Mouse (Mus musculus) kidney, embryonic 15.5 days (tissue): Measurements from ENCODE around the gene Vapb. TPM values are rescaled to one million over a fixed set of nuclear protein-coding genes. Genes with fewer than 3 reads are reported as not detected.

Source experiments
- ATAC-seq: fragments of 200-750 bp; cut with Nextera tagmentation; replicated peaks from 2 replicates; pipeline ENCODE4 v1.8.0; 2017; ENCODE audit warnings: moderate TSS enrichment; ENCODE audit not compliant: low FRiP score
- H3K27ac ChIP-seq: fragments of 300-500 bp; sonication (generic); 2 replicates; pipeline ENCODE4 v1.5.1; 2015; ENCODE audit warnings: mild to moderate bottlenecking, inconsistent platforms
- H3K27me3 ChIP-seq: fragments of 300-500 bp; sonication (generic); 2 replicates; pipeline ENCODE4 v1.6.1; 2015; ENCODE audit warnings: inconsistent platforms
- H3K36me3 ChIP-seq: fragments of 300-500 bp; sonication (generic); 2 replicates; pipeline ENCODE4 v1.6.1; 2015; ENCODE audit warnings: inconsistent platforms
- H3K4me1 ChIP-seq: fragments of 300-500 bp; sonication (generic); 2 replicates; pipeline ENCODE4 v1.6.1; 2015; ENCODE audit warnings: inconsistent platforms
- H3K4me2 ChIP-seq: fragments of 300-500 bp; sonication (generic); 2 replicates; pipeline ENCODE4 v1.6.1; 2015; ENCODE audit warnings: moderate library complexity, mild to moderate bottlenecking, inconsistent platforms
- H3K4me3 ChIP-seq: fragments of 300-500 bp; sonication (generic); replicated peaks from 2 replicates; pipeline ENCODE4 v1.5.1; 2015; ENCODE audit warnings: mild to moderate bottlenecking, inconsistent platforms
- H3K9ac ChIP-seq: fragments of 300-500 bp; sonication (generic); 2 replicates; pipeline ENCODE4 v1.6.1; 2015; ENCODE audit warnings: mild to moderate bottlenecking, inconsistent platforms
- H3K9me3 ChIP-seq: fragments of 300-500 bp; sonication (generic); replicated peaks from 2 replicates; pipeline ENCODE4 v1.6.1; 2016; ENCODE audit warnings: inconsistent platforms
- WGBS: fragments of 180-500 bp; shearing (Covaris S2); methylation state at CpG from one replicate; pipeline ENCODE4 v1.1.7; 2015; ENCODE audit warnings: mixed read lengths; 5-methylcytosine and 5-hydroxymethylcytosine counted together
- polyA plus RNA-seq: library from polyadenylated mRNA; unstranded; fragments of >200 nt; fragmentation: Nextera tagmentation; extraction: Ambion mirVana; gene quantifications from 2 replicates; pipeline ENCODE4 v1.2.1, GENCODE M21; 2015

The Vapb gene
- polyA plus RNA-seq, 1 experiment from 2014 or later = 14.0 TPM

GRCm38 (mm10) chr2:173796674-173796963 lies 59.3 kb downstream of the Vapb start:
- Histone ChIP-seq H3K4me3 (no peak overlapping the region), H3K4me1 (peaks cover 52% of the 10 kb centered on the region), H3K9me3 (no peaks in the 10 kb centered on the region), H3K4me2 (no peak overlapping the region), H3K27ac (no peak overlapping the region), H3K9ac (no peak overlapping the region), H3K36me3 (no peaks in the 10 kb centered on the region), H3K27me3 (no peaks in the 10 kb centered on the region)
- WGBS = 49% methylated on average over 4 of the region's 4 CpGs
- no peak for ATAC-seq

GRCm38 (mm10) chr2:173799513-173799912 lies 62.2 kb downstream of the Vapb start:
- no peaks in the 10 kb centered on the region for H3K9me3 ChIP-seq
- no peaks in the 10 kb centered on the region for H3K36me3 ChIP-seq
- peaks cover 32% of the 10 kb centered on the region for H3K4me1 ChIP-seq
- no peaks in the 10 kb centered on the region for H3K27me3 ChIP-seq
- no peak overlapping the region for H3K4me2 ChIP-seq
- no peak overlapping the region for H3K9ac ChIP-seq
- no peak overlapping the region for H3K4me3 ChIP-seq
- no peak overlapping the region for H3K27ac ChIP-seq
- ATAC-seq = no peak
- whole genome bisulfite sequencing = 89% methylated on average over 1 of the region's 1 CpGs

DNA sequence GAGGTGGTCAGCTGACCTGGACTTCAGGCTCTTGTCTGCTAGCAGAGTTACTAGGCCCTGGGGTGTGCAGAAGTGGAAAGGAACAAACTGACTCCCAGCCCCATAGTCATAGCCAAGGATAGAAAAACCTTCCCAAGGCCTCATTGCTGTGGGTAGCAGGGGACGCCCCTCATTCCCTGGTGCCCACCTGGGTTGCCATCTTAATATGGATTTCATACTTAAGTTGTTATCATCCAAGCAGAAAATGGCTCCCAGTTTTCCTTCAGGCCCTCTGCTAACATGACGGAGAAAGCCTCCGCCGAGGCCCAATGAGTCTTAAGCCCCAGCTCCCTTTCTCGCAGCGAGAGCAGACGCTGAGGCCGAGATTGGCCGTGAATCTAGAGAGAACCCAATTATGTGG lies 63.3 kb downstream of the Vapb start:
- Histone ChIP-seq H3K9me3 (no peaks in the 10 kb centered on the region), H3K9ac (no peak overlapping the region), H3K36me3 (no peaks in the 10 kb centered on the region), H3K4me1 (peaks cover 22% of the 10 kb centered on the region), H3K4me2 (no peak overlapping the region), H3K27me3 (no peaks in the 10 kb centered on the region), H3K4me3 (no peak overlapping the region), H3K27ac (no peak overlapping the region)
- ATAC-seq = no peak
- 87% methylated on average over 9 of the region's 9 CpGs for WGBS

DNA sequence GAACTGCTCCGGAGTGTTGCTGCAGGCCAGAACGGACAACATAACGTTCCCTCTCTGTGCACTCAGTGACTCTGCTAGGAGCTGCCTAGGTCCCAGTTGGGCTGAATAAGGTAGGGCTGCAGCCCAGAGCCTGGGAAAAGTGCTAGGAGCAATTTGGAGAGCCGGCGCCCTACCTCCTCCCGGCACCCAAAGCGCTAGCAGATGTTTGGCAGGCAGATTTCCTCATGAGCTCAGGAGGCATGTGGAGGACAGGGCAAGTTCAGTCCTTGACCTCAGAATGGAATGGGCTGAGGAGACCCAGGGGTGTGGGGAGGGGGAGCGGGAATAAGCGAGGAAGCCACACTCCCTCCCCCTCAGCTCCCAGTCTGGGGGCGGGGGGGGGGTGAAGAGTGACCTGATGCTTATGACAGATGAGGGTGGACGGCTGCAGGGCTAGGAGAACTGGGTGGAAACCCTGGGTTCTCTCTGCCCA lies 64.1 kb downstream of the Vapb start:
- Histone ChIP-seq H3K4me1 (peaks cover 17% of the 10 kb centered on the region), H3K9me3 (no peaks in the 10 kb centered on the region), H3K27ac (peak overlapping the region; percentile 37; the same call in 1 of the 2 replicates), H3K4me3 (no peak overlapping the region), H3K4me2 (no peak overlapping the region), H3K36me3 (no peaks in the 10 kb centered on the region), H3K27me3 (no peaks in the 10 kb centered on the region), H3K9ac (no peak overlapping the region)
- 40% methylated on average over 11 of the region's 11 CpGs for WGBS
- ATAC-seq = peak; percentile 66

DNA sequence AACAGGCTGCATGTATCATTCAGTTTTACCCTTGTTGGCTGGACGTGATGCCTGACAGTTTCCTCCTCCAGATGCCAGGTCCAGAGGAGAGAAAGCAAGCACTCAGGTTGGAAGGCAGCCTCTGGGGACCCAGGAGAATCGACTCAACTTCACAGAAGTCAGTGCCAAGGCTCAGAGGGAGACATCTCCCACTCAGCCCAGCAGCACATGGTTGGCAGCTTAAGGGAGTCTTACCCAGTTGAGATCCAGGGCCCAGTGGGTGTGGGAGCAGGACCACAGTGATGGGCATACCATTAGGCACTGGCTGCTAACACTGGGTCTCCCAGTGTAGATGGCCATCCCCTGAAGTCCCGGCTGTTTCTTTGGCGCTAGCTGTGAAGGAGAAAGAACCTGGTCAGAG lies 64.9 kb downstream of the Vapb start:
- Histone ChIP-seq H3K27ac (no peak overlapping the region), H3K27me3 (no peaks in the 10 kb centered on the region), H3K4me1 (peaks cover 13% of the 10 kb centered on the region), H3K9me3 (no peaks in the 10 kb centered on the region), H3K4me2 (no peak overlapping the region), H3K9ac (no peak overlapping the region), H3K36me3 (no peaks in the 10 kb centered on the region), H3K4me3 (no peak overlapping the region)
- 69% methylated on average over 4 of the region's 4 CpGs for WGBS
- ATAC-seq = no peak

DNA sequence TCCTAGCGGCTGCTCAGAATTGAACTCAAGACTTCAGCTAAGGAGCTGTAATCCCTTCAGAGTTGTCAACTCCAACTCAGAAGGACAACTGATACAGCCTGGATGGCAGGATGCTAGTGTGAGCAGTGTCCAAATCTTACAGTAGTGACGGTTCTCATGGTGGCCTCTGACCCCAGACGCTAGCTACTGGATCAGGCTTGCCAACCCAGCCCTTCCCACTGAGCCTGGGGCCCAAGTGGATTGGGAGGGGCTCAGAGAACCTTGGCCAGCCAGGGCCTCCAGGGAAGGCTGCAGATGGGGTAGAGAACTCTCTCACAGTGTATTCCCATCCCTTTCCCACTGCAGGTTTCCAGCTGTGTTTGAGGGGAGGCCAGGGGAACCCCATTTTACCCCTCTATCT lies 65.6 kb downstream of the Vapb start:
- H3K27me3 ChIP-seq = no peaks in the 10 kb centered on the region
- H3K4me1 ChIP-seq = peaks cover 13% of the 10 kb centered on the region
- H3K9ac ChIP-seq = no peak overlapping the region
- 81% methylated on average over 3 of the region's 3 CpGs for WGBS
- no peak overlapping the region for H3K4me3 ChIP-seq
- no peaks in the 10 kb centered on the region for H3K36me3 ChIP-seq
- no peaks in the 10 kb centered on the region for H3K9me3 ChIP-seq
- H3K4me2 ChIP-seq = no peak overlapping the region
- no peak overlapping the region for H3K27ac ChIP-seq
- no peak for ATAC-seq

GRCm38 (mm10) chr2:173803827-173804226 lies 66.5 kb downstream of the Vapb start:
- Histone ChIP-seq H3K4me3 (no peak overlapping the region), H3K27ac (no peak overlapping the region), H3K9ac (no peak overlapping the region), H3K36me3 (no peaks in the 10 kb centered on the region), H3K27me3 (no peaks in the 10 kb centered on the region), H3K4me2 (no peak overlapping the region), H3K9me3 (no peaks in the 10 kb centered on the region), H3K4me1 (peaks cover 13% of the 10 kb centered on the region)
- 94% methylated on average over 11 of the region's 11 CpGs for WGBS
- ATAC-seq = no peak

GRCm38 (mm10) chr2:173806621-173807020 lies 69.3 kb downstream of the Vapb start:
- Histone ChIP-seq H3K9ac (no peak overlapping the region), H3K27ac (no peak overlapping the region), H3K36me3 (no peaks in the 10 kb centered on the region), H3K4me1 (peaks cover 15% of the 10 kb centered on the region), H3K9me3 (no peaks in the 10 kb centered on the region), H3K4me3 (no peak overlapping the region), H3K4me2 (no peak overlapping the region), H3K27me3 (no peaks in the 10 kb centered on the region)
- WGBS = 66% methylated on average over 7 of the region's 7 CpGs
- ATAC-seq = no peak

DNA sequence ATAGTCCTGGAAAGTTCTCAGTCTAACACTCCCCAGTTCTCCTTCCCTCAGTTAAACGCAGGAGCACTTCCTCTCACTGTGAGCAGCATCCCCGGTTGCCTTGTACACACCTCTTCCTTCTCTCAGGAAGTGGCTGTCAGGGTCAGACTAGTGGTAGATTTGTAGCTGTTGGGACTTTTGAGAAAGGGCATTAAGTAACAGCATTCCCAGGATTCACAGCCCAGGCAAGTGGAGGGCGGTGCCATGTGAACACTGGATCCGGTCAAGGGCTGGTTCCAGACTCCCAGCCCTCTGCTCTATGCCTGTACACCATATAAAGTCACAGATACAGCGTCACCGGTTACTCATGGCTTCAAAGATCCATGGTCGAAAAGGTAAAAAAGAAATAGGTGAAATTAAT lies 71.6 kb downstream of the Vapb start:
- Histone ChIP-seq H3K27me3 (no peaks in the 10 kb centered on the region), H3K27ac (no peak overlapping the region), H3K4me2 (no peak overlapping the region), H3K9me3 (no peaks in the 10 kb centered on the region), H3K4me3 (no peak overlapping the region), H3K36me3 (no peaks in the 10 kb centered on the region), H3K9ac (no peak overlapping the region), H3K4me1 (peaks cover 8% of the 10 kb centered on the region)
- 69% methylated on average over 7 of the region's 7 CpGs for WGBS
- ATAC-seq = no peak

- H3K4me3 ChIP-seq = no peak overlapping the region
- WGBS = 69% methylated on average over 15 of the region's 15 CpGs
- peaks cover 8% of the 10 kb centered on the region for H3K4me1 ChIP-seq
- no peak overlapping the region for H3K4me2 ChIP-seq
- no peak for ATAC-seq
- H3K27ac ChIP-seq = no peak overlapping the region
- H3K36me3 ChIP-seq = no peaks in the 10 kb centered on the region
- no peaks in the 10 kb centered on the region for H3K9me3 ChIP-seq
- H3K27me3 ChIP-seq = no peaks in the 10 kb centered on the region
- no peak overlapping the region for H3K9ac ChIP-seq
Observed at GRCm38 (mm10) chr2:173810036-173810850, 72.9 kb downstream of the Vapb start.

DNA sequence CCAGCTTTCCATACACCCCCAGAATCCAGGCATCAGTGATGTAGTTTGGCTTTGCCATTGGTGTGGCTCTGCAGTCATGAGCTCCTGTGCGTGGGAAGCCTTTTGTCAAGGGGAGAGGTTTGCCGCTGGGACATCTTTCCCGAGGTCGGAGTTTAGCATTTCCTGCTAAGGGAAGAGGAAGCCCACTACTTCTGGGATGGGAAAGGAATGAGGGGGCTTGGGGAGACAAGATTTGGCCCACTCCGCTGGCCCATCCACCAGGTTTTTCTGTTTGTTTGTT lies 73.5 kb downstream of the Vapb start:
- H3K36me3 ChIP-seq = no peaks in the 10 kb centered on the region
- no peak for ATAC-seq
- 74% methylated on average over 5 of the region's 5 CpGs for WGBS
- H3K9ac ChIP-seq = no peak overlapping the region
- peaks cover 8% of the 10 kb centered on the region for H3K4me1 ChIP-seq
- H3K4me3 ChIP-seq = no peak overlapping the region
- H3K9me3 ChIP-seq = no peaks in the 10 kb centered on the region
- no peak overlapping the region for H3K27ac ChIP-seq
- H3K27me3 ChIP-seq = no peaks in the 10 kb centered on the region
- H3K4me2 ChIP-seq = no peak overlapping the region

DNA sequence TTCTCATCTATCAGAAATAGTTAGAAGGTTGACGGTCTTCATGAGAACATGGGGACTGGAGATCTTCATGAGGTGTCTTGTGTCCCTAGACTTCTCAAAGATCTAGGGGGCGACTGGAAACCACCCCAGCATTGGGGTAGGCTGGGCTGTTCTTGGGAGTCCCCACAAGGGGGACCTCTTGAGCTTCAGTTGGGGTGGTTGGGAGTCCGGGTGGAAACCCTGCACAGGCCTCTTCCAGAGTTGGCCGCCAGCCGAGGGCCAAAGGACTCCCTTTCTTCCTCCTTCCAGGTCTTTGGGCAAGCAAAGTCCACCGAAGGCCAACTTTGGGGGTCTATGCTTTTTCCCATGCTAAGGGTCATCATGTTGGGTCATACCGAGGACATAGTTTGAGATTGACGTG lies 74.5 kb downstream of the Vapb start:
- Histone ChIP-seq H3K36me3 (no peaks in the 10 kb centered on the region; the same call in 1 of the 2 replicates), H3K4me2 (no peak overlapping the region), H3K9me3 (peaks cover 2% of the 10 kb centered on the region; the same call in 1 of the 2 replicates), H3K27me3 (no peaks in the 10 kb centered on the region), H3K4me1 (peaks cover 8% of the 10 kb centered on the region), H3K4me3 (no peak overlapping the region), H3K9ac (no peak overlapping the region), H3K27ac (no peak overlapping the region)
- 0 out of 2 replicates have a peak, but pooled peaks have one; percentile 12 for ATAC-seq
- WGBS = 81% methylated on average over 8 of the region's 8 CpGs

GRCm38 (mm10) chr2:173813071-173813470 lies 75.8 kb downstream of the Vapb start:
- H3K4me1 ChIP-seq = peaks cover 8% of the 10 kb centered on the region
- WGBS = 83% methylated on average over 5 of the region's 5 CpGs
- no peaks in the 10 kb centered on the region for H3K27me3 ChIP-seq
- no peak overlapping the region for H3K9ac ChIP-seq
- no peak for ATAC-seq
- no peak overlapping the region for H3K27ac ChIP-seq
- H3K4me2 ChIP-seq = no peak overlapping the region
- H3K9me3 ChIP-seq = peaks cover 7% of the 10 kb centered on the region; the same call in 1 of the 2 replicates
- no peak overlapping the region for H3K4me3 ChIP-seq
- no peaks in the 10 kb centered on the region; the same call in 1 of the 2 replicates for H3K36me3 ChIP-seq
